In the genomic region with DNA sequence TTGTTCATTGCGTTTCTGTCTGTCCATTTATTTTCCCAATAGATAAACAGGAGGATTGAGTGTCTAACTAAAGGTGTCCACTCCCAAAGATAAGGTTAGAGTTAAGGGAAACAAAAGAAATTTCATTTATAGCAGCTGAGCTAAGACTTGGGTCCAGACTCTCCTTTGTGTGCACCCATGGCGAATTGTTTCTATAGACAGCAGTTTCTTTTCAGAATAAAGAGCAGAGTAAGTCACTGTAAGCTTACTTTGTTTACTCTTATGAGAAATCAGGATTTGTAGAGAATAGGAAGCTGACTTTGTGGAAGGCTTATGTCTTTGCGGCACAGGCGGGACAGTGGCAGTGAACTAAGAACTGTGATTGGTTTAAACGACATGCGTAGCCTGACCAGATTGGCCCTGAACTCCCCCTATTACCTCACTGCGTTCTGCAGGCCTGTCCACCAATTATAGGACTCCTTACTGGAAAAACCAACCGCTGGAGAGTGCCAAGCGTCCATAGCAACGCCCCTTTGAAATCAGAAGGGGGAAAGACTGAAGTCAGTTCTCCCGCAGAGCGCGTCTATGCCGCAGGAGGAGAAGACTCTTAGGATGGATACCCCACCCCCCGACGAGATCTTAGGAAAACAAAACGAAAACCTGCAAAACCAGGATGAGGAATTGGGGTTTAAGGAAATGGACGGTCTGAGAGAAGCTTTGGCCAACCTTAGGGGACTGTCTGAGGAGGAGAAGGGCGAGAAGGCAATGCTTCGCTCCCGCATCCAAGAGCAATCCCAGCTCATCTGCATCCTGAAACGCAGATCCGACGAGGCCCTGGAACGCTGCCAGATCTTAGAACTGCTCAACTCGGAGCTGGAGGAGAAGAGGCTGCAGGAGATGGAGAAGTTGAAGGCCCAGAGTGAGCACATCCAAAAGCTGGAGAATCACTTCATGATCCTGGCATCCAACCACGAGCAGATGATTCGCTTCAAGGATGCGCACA, we compare ENCODE assay signal across 8 mouse cellular contexts. TPM values are rescaled to one million over a fixed set of nuclear protein-coding genes. Genes with fewer than 3 reads are reported as not detected.
DNase-seq lines count a peak whose midpoint lies in the region; ATAC-seq and TF ChIP-seq lines count a peak whose summit lies in the region.

A gene (plus strand): TSS at position 558 of the 982 bp plus-strand sequence.

- no peak for TF ChIP-seq CTCF in gastrocnemius, adult 2 months (IDR thresholded peaks at IDR 0.05)

- H3K9ac ChIP-seq in hindbrain, embryonic 16.5 days (ENCODE audit: low read depth, low read length) = peak within 1 kb of the TSS; percentile 65

- intact Hi-C loops in gastrocnemius, adult 2 months (cut with DNase I) = no loop called here

- H3K27ac ChIP-seq in gastrocnemius, adult 2 months = peak within 1 kb of the TSS; percentile 77
- peak within 1 kb of the TSS; percentile 68; the same call in 1 of the 2 replicates for H3K27ac ChIP-seq in hindbrain, embryonic 16.5 days (ENCODE audit: low read depth, low read length)

- H3K4me3 ChIP-seq in gastrocnemius, adult 2 months = peak within 1 kb of the TSS; percentile 82
- peak within 1 kb of the TSS; percentile 51 for H3K4me3 ChIP-seq in hindbrain, embryonic 16.5 days (ENCODE audit: low read length)

- peak within 1 kb of the TSS; percentile 87 for H3K4me2 ChIP-seq in hindbrain, embryonic 16.5 days (ENCODE audit: low read length)

- DNase-seq in adrenal gland, adult (ENCODE audit: inconsistent age in 2 of 2, low spot score in 1 of 2) = peak; percentile 85 to 94
- DNase-seq in cerebellum, postnatal 4 days (ENCODE audit: low spot score in 2 of 2) = peak; percentile 39 to 73
- peak; percentile 85 for DNase-seq in gastrocnemius, adult 2 months
- peak; percentile 73 to 76 for DNase-seq in layer of hippocampus, postnatal 36 days
- DNase-seq in lung, postnatal 14 days = peak; percentile 82
- DNase-seq in ovary, postnatal 36 days (ENCODE audit: low spot score) = peak; percentile 66

- H3K27me3 ChIP-seq in hindbrain, embryonic 16.5 days (replicated peaks; ENCODE audit: control insufficient read depth, insufficient read depth, low read length) = no peaks in the 10 kb centered on the region

- H3K4me1 ChIP-seq in hindbrain, embryonic 16.5 days (ENCODE audit: control insufficient read depth, insufficient read depth, low read depth, low read length) = peaks cover 6% of the 10 kb centered on the region

- ATAC-seq in hindbrain, embryonic 16.5 days = peak; percentile 100
- ATAC-seq in erythroid progenitor cell, adult 5-6 weeks (replicated peaks; ENCODE audit: low FRiP score, poor library complexity, severe bottlenecking) = no peak

- no peaks in the 10 kb centered on the region for H3K36me3 ChIP-seq in hindbrain, embryonic 16.5 days (ENCODE audit: control insufficient read depth, insufficient read depth, low read length)

- H3K9me3 ChIP-seq in hindbrain, embryonic 16.5 days (ENCODE audit: control insufficient read depth, low read length) = no peaks in the 10 kb centered on the region

- WGBS in hindbrain, embryonic 16.5 days = 21% methylated on average over 29 of the region's 29 CpGs

RNA-seq across cellular contexts. Expression of the gene that starts here (rescaled TPM):
- total RNA-seq in gastrocnemius, adult 2 months (2021) = not detected
- polyA plus RNA-seq in hindbrain, embryonic 16.5 days (2015; fragmentation: Nextera tagmentation; extraction: Ambion mirVana) = 1.5 and 2.1 TPM in 2 replicates
- under 1 TPM; 0.47 to 0.58 TPM for total RNA-seq in layer of hippocampus, postnatal 36 days (2021)
- not detected in 2 replicates for total RNA-seq in erythroid progenitor cell, adult 5-6 weeks (2015; ENCODE audit: low replicate concordance)
- total RNA-seq in erythroid progenitor cell, adult 5-6 weeks (2017; ENCODE audit: low replicate concordance) = not detected in 2 replicates

Comparison
In these comparisons a context has a peak if more than half of its experiments do, and no peak if none do; other contexts are left out.
1. Peak in DNase-seq, H3K4me3 ChIP-seq and H3K27ac ChIP-seq in gastrocnemius, adult 2 months; RNA of the gene not detected or under 1 TPM.
2. Peak in DNase-seq in layer of hippocampus, postnatal 36 days; RNA of the gene not detected or under 1 TPM.